In genomic region chr17:79661387-79661786, GRCm38 (mm10) we compare ENCODE assay signal across 8 mouse cellular contexts. TPM values are rescaled to one million over a fixed set of nuclear protein-coding genes. Genes with fewer than 3 reads are reported as not detected.
DNase-seq lines count a peak whose midpoint lies in the region; ATAC-seq lines count a peak whose summit lies in the region.

No protein-coding gene starts in this region.

- DNase-seq in forebrain, embryonic 10.5 days (ENCODE audit: extremely low spot score, low spot score), result peak; percentile 71
- peak; percentile 53 for DNase-seq in MN1 (ENCODE audit: low spot score)
- DNase-seq in cerebellum, adult 9-11 months, result peak; percentile 14
- DNase-seq in gastrocnemius, postnatal 25 days, result peak; percentile 8
- peak; percentile 69 to 71 for DNase-seq in layer of hippocampus, postnatal 14 days (ENCODE audit: low spot score in 2 of 2)
- DNase-seq in lung, postnatal 4 days, result peak; percentile 50 to 77
- peak; percentile 63 for DNase-seq in splenic B cell, adult 2 months (ENCODE audit: low read depth, low spot score)

- ATAC-seq in forebrain, embryonic 16.5 days, result no peak

- H3K4me1 ChIP-seq in forebrain, embryonic 10.5 days, result no peaks in the 10 kb centered on the region
- no peaks in the 10 kb centered on the region for H3K4me1 ChIP-seq in forebrain, embryonic 16.5 days (replicated peaks; ENCODE audit: control insufficient read depth, insufficient read depth, low read length)

- no peak overlapping the region for H3K4me2 ChIP-seq in forebrain, embryonic 16.5 days (ENCODE audit: low read length)

- H3K36me3 ChIP-seq in forebrain, embryonic 10.5 days (replicated peaks), result no peaks in the 10 kb centered on the region
- no peaks in the 10 kb centered on the region for H3K36me3 ChIP-seq in forebrain, embryonic 16.5 days (ENCODE audit: control insufficient read depth, insufficient read depth)
- H3K36me3 ChIP-seq in splenic B cell, adult 2 months (ENCODE audit: control insufficient read depth, insufficient read depth, low read length, poor library complexity, severe bottlenecking), result no peaks in the 10 kb centered on the region

- H3K27me3 ChIP-seq in forebrain, embryonic 10.5 days (ENCODE audit: poor library complexity, severe bottlenecking), result no peaks in the 10 kb centered on the region; the same call in 1 of the 2 replicates
- no peaks in the 10 kb centered on the region for H3K27me3 ChIP-seq in forebrain, embryonic 16.5 days (replicated peaks; ENCODE audit: control insufficient read depth, insufficient read depth, low read length)
- no peaks in the 10 kb centered on the region for H3K27me3 ChIP-seq in splenic B cell, adult 2 months (ENCODE audit: control insufficient read depth, insufficient read depth, low read length, poor library complexity, severe bottlenecking)

- no peak overlapping the region for H3K9ac ChIP-seq in forebrain, embryonic 16.5 days (replicated peaks; ENCODE audit: low read depth, low read length)

- 51% methylated on average over 7 of the region's 7 CpGs for WGBS in forebrain, embryonic 10.5 days
- WGBS in forebrain, embryonic 16.5 days, result 39% methylated on average over 7 of the region's 7 CpGs

- no peak overlapping the region for H3K4me3 ChIP-seq in forebrain, embryonic 10.5 days
- no peak overlapping the region for H3K4me3 ChIP-seq in forebrain, embryonic 16.5 days (replicated peaks; ENCODE audit: low read length)

- H3K27ac ChIP-seq in forebrain, embryonic 10.5 days, result no peak overlapping the region
- no peak overlapping the region for H3K27ac ChIP-seq in forebrain, embryonic 16.5 days (ENCODE audit: low read length)

- no peaks in the 10 kb centered on the region for H3K9me3 ChIP-seq in forebrain, embryonic 10.5 days
- H3K9me3 ChIP-seq in forebrain, embryonic 16.5 days (ENCODE audit: control insufficient read depth, low read length), result no peaks in the 10 kb centered on the region

RNA-seq across cellular contexts. Expression of gene Rmdn2, which starts 49.7 kb away (rescaled TPM):
- 3.9 and 5.7 TPM in 2 replicates for polyA plus RNA-seq in forebrain, embryonic 10.5 days (2016; fragmentation: Nextera tagmentation; extraction: Ambion mirVana)
- polyA plus RNA-seq in forebrain, embryonic 16.5 days (2015; fragmentation: Nextera tagmentation; extraction: Ambion mirVana), result 5.8 and 6.4 TPM in 2 replicates
- total RNA-seq in gastrocnemius, postnatal 25 days (2021), result 1 to 10 TPM; 8.7 to 9.8 TPM
- total RNA-seq in layer of hippocampus, postnatal 14 days (2021), result 10 to 100 TPM in 1 of 2 experiments, 1 to 10 TPM in 1; 9.0 to 10.9 TPM

RNA-seq across cellular contexts. Expression of gene Cyp1b1, which starts 53.5 kb away (rescaled TPM):
- 1.6 and 2.3 TPM in 2 replicates for polyA plus RNA-seq in forebrain, embryonic 10.5 days (2016; fragmentation: Nextera tagmentation; extraction: Ambion mirVana)
- polyA plus RNA-seq in forebrain, embryonic 16.5 days (2015; fragmentation: Nextera tagmentation; extraction: Ambion mirVana), result 4.4 and 7.2 TPM in 2 replicates
- under 1 TPM; 0.27 to 0.54 TPM for total RNA-seq in gastrocnemius, postnatal 25 days (2021)
- total RNA-seq in layer of hippocampus, postnatal 14 days (2021), result 1 to 10 TPM; 4.7 to 6.1 TPM

Comparison
In these comparisons a context has a peak if more than half of its experiments do, and no peak if none do; other contexts are left out.
1. DNase-seq: peak in every context shown above with its lines; median percentile 71 in forebrain, embryonic 10.5 days; 70 in layer of hippocampus, postnatal 14 days; 64 in lung, postnatal 4 days; 63 in splenic B cell, adult 2 months; 53 in MN1; 14 in cerebellum, adult 9-11 months; 8 in gastrocnemius, postnatal 25 days.